Mouse (Mus musculus) urinary bladder, adult 2 months (tissue): Measurements from ENCODE around the gene Gnb5. TPM values are rescaled to one million over a fixed set of nuclear protein-coding genes. Genes with fewer than 3 reads are reported as not detected.

Experiments used
- DNase-seq: peaks from one replicate; pipeline ENCODE4 v3.0.0; 2022; ENCODE audit warnings: low spot score
- polyA plus RNA-seq: library from polyadenylated mRNA; depleted of rRNA; stranded (reverse); fragments of >200 nt; gene quantifications from 2 replicates; pipeline ENCODE4 v1.2.3, GENCODE M21; 2012

Gnb5 gene
- polyA plus RNA-seq, 1 experiment: 20.6 TPM

GRCm38 (mm10) chr9:75307015-75307414 is 927 bp downstream of the Gnb5 start:
- DNase-seq: no peak

- DNase-seq: no peak
Measured at GRCm38 (mm10) chr9:75308621-75309020, 2.5 kb downstream of the Gnb5 start.

- peak; percentile 41 for DNase-seq
Measured at GRCm38 (mm10) chr9:75312008-75312407, 5.9 kb downstream of the Gnb5 start.

- no peak for DNase-seq
Measured at GRCm38 (mm10) chr9:75313138-75313831, 7.2 kb downstream of the Gnb5 start.

GRCm38 (mm10) chr9:75313832-75314516 is 7.9 kb downstream of the Gnb5 start:
- peak; percentile 69 for DNase-seq

GRCm38 (mm10) chr9:75314517-75315105 is 8.5 kb downstream of the Gnb5 start:
- DNase-seq: no peak

GRCm38 (mm10) chr9:75315238-75315637 is 9.2 kb downstream of the Gnb5 start:
- DNase-seq: no peak

- DNase-seq: no peak
Measured at GRCm38 (mm10) chr9:75316771-75317170, 10.7 kb downstream of the Gnb5 start.

- no peak for DNase-seq
Measured at GRCm38 (mm10) chr9:75318196-75318595, 12.1 kb downstream of the Gnb5 start.

GRCm38 (mm10) chr9:75319365-75319764 is 13.3 kb downstream of the Gnb5 start:
- no peak for DNase-seq

GRCm38 (mm10) chr9:75322099-75322885 is 16.2 kb downstream of the Gnb5 start:
- DNase-seq: no peak

GRCm38 (mm10) chr9:75328047-75328446 is 22.0 kb downstream of the Gnb5 start:
- DNase-seq: no peak

- DNase-seq: no peak
Measured at GRCm38 (mm10) chr9:75330821-75331220, 24.7 kb downstream of the Gnb5 start.

- no peak for DNase-seq
Measured at GRCm38 (mm10) chr9:75334440-75334839, 28.4 kb downstream of the Gnb5 start.

GRCm38 (mm10) chr9:75338016-75338415 is 31.9 kb downstream of the Gnb5 start:
- DNase-seq: no peak

GRCm38 (mm10) chr9:75342433-75342832 is 36.3 kb downstream of the Gnb5 start:
- no peak for DNase-seq

- DNase-seq: no peak
Measured at GRCm38 (mm10) chr9:75347458-75347857, 41.4 kb downstream of the Gnb5 start, which contains the start of gene Bcl2l10. Gene Bcl2l10, plus strand, starts transcription at chr9:75347758.

- DNase-seq: no peak
Measured at GRCm38 (mm10) chr9:75348066-75348465, 42.0 kb downstream of the Gnb5 start.

- DNase-seq: no peak
Measured at GRCm38 (mm10) chr9:75348641-75349040, 42.6 kb downstream of the Gnb5 start.

GRCm38 (mm10) chr9:75353094-75353493 is 47.0 kb downstream of the Gnb5 start:
- no peak for DNase-seq

- DNase-seq: no peak
Measured at GRCm38 (mm10) chr9:75355783-75356182, 49.7 kb downstream of the Gnb5 start.

- DNase-seq: no peak
Measured at GRCm38 (mm10) chr9:75357087-75357654, 51.1 kb downstream of the Gnb5 start.
